Mouse (Mus musculus) thymus, postnatal 10 days (tissue): Measurements from ENCODE around the gene Eif2b1.
"Not testable (repeated sequence)": the region's sequence is repeated elsewhere in the genome, so short reads cannot be mapped to it uniquely, and the experiment has no call there.

Experiments used
- DNase-seq, 2 experiments: peaks; one replicate each; pipeline ENCODE4 v3.0.0; 2021; ENCODE audit warnings: low spot score in 2 of 2

The Eif2b1 gene

GRCm38 (mm10) chr5:124578633-124579317 is at the start of gene Eif2b1, which contains the start of gene Gtf2h3:
Gene Eif2b1 (minus strand): TSS chr5:124579131.
Gene Gtf2h3 (plus strand): TSS chr5:124579140.
- DNase-seq = peak; percentile 85 to 91

- no peak for DNase-seq
Observed at GRCm38 (mm10) chr5:124624291-124624690, 45.4 kb upstream of the Eif2b1 start.

- no peak for DNase-seq
Observed at GRCm38 (mm10) chr5:124622890-124623289, 44.0 kb upstream of the Eif2b1 start.

- no peak for DNase-seq
Observed at GRCm38 (mm10) chr5:124621362-124621761, 42.4 kb upstream of the Eif2b1 start.

- DNase-seq = no peak
Observed at GRCm38 (mm10) chr5:124618711-124619110, 39.8 kb upstream of the Eif2b1 start.

- peak; percentile 37 to 46 for DNase-seq
Observed at GRCm38 (mm10) chr5:124614709-124615108, 35.8 kb upstream of the Eif2b1 start.

- DNase-seq = peak; percentile 23 to 57
Observed at GRCm38 (mm10) chr5:124610965-124611364, 32.0 kb upstream of the Eif2b1 start.

- DNase-seq = no peak
Observed at GRCm38 (mm10) chr5:124605041-124605622, 26.2 kb upstream of the Eif2b1 start.

GRCm38 (mm10) chr5:124604296-124604695 is 25.4 kb upstream of the Eif2b1 start:
- DNase-seq = no peak

- peak; percentile 46 to 73 for DNase-seq
Observed at GRCm38 (mm10) chr5:124602349-124602748, 23.4 kb upstream of the Eif2b1 start.

- not testable (repeated sequence) for DNase-seq
Observed at GRCm38 (mm10) chr5:124599726-124600125, 20.8 kb upstream of the Eif2b1 start.

- DNase-seq = peak; percentile 38 to 46
Observed at GRCm38 (mm10) chr5:124598224-124599174, 19.6 kb upstream of the Eif2b1 start.

- no peak for DNase-seq
Observed at GRCm38 (mm10) chr5:124592768-124593167, 13.8 kb upstream of the Eif2b1 start.

- DNase-seq = no peak
Observed at GRCm38 (mm10) chr5:124582515-124582914, 3.6 kb upstream of the Eif2b1 start.

- DNase-seq = no peak
Observed at GRCm38 (mm10) chr5:124575467-124575866, 3.5 kb downstream of the Eif2b1 start.

GRCm38 (mm10) chr5:124571068-124571467 is 7.9 kb downstream of the Eif2b1 start:
- DNase-seq = no peak

GRCm38 (mm10) chr5:124555145-124555544 is 23.8 kb downstream of the Eif2b1 start:
- DNase-seq = no peak

- no peak for DNase-seq
Observed at GRCm38 (mm10) chr5:124553607-124554006, 25.3 kb downstream of the Eif2b1 start.

- peak; percentile 89 to 90 for DNase-seq
Observed at GRCm38 (mm10) chr5:124552558-124553307, 26.2 kb downstream of the Eif2b1 start, which contains the start of gene Ddx55. Gene Ddx55 (plus strand): TSS chr5:124552864.

GRCm38 (mm10) chr5:124552094-124552472 is 26.8 kb downstream of the Eif2b1 start:
- DNase-seq = no peak

GRCm38 (mm10) chr5:124551349-124552093 is 27.4 kb downstream of the Eif2b1 start:
- DNase-seq = not testable (repeated sequence)
